In genomic region chr15:94379425-94379824, GRCm38 (mm10) we compare ENCODE assay signal across 10 mouse cellular contexts.
DNase-seq lines count a peak whose midpoint lies in the region; ATAC-seq and TF ChIP-seq lines count a peak whose summit lies in the region.
"Had no signal": no experiment of that assay in that cellular context is flagged by ENCODE, and none has a peak within 500 bp of the region (broad histone marks: within the 10 kb centered on the region; RNA-seq: fewer than 3 reads in every experiment).

No protein-coding gene starts in this region.

- H3K4me3 ChIP-seq in heart, postnatal 0 days (ENCODE audit: low read depth, low read length): no peak overlapping the region
- H3K4me3 ChIP-seq in lung, embryonic 14.5 days (ENCODE audit: low read depth, low read length): no peak overlapping the region
- H3K4me3 ChIP-seq in forebrain, embryonic 11.5 days (ENCODE audit: low read depth, low read length): no peak overlapping the region

- ATAC-seq in heart, postnatal 0 days (ENCODE audit: insufficient read depth, low read depth): no peak
- ATAC-seq in lung, embryonic 14.5 days (ENCODE audit: insufficient read depth): no peak
- no peak for ATAC-seq in forebrain, embryonic 11.5 days (replicated peaks; ENCODE audit: low FRiP score)
- ATAC-seq: forebrain, embryonic 14.5 days had no signal

- 89% methylated on average over 6 of the region's 9 CpGs for WGBS in heart, postnatal 0 days
- WGBS in lung, embryonic 14.5 days: 95% methylated on average over 6 of the region's 9 CpGs
- WGBS in forebrain, embryonic 11.5 days: 95% methylated on average over 7 of the region's 9 CpGs

- H3K4me1 ChIP-seq in heart, postnatal 0 days (ENCODE audit: control insufficient read depth, insufficient read depth): no peaks in the 10 kb centered on the region
- no peaks in the 10 kb centered on the region for H3K4me1 ChIP-seq in lung, embryonic 14.5 days (ENCODE audit: insufficient read depth)
- no peaks in the 10 kb centered on the region for H3K4me1 ChIP-seq in forebrain, embryonic 11.5 days (replicated peaks; ENCODE audit: control insufficient read depth, insufficient read depth, low read length)

- H3K9ac ChIP-seq in heart, postnatal 0 days (replicated peaks; ENCODE audit: low read depth, low read length): no peak overlapping the region
- no peak overlapping the region for H3K9ac ChIP-seq in lung, embryonic 14.5 days
- H3K9ac ChIP-seq in forebrain, embryonic 11.5 days (ENCODE audit: low read length): no peak overlapping the region

- TF ChIP-seq EP300 in heart, postnatal 0 days (IDR thresholded peaks at IDR 0.05; ENCODE audit: low read depth): no peak

- H3K36me3 ChIP-seq in heart, postnatal 0 days (replicated peaks; ENCODE audit: control insufficient read depth, insufficient read depth, low read length): no peaks in the 10 kb centered on the region
- no peaks in the 10 kb centered on the region for H3K36me3 ChIP-seq in lung, embryonic 14.5 days (ENCODE audit: insufficient read depth)
- H3K36me3 ChIP-seq in forebrain, embryonic 11.5 days (ENCODE audit: control insufficient read depth, insufficient read depth, low read length): no peaks in the 10 kb centered on the region

- no peak overlapping the region for H3K27ac ChIP-seq in heart, postnatal 0 days (ENCODE audit: low read depth)
- H3K27ac ChIP-seq in lung, embryonic 14.5 days (ENCODE audit: low read depth): no peak overlapping the region
- no peak overlapping the region for H3K27ac ChIP-seq in forebrain, embryonic 11.5 days (ENCODE audit: low read depth, low read length)

- no peaks in the 10 kb centered on the region for H3K27me3 ChIP-seq in heart, postnatal 0 days (ENCODE audit: control insufficient read depth, insufficient read depth, low read length)
- H3K27me3 ChIP-seq in lung, embryonic 14.5 days (ENCODE audit: insufficient read depth, low read length): no peaks in the 10 kb centered on the region
- H3K27me3 ChIP-seq in forebrain, embryonic 11.5 days (ENCODE audit: control insufficient read depth, insufficient read depth, low read length): no peaks in the 10 kb centered on the region

- no peak for DNase-seq in heart, postnatal 0 days (ENCODE audit: low spot score)
- no peak for DNase-seq in heart, adult 9 months (ENCODE audit: low spot score in 2 of 2)
- no peak for DNase-seq in lung, embryonic 14.5 days
- DNase-seq in lung, adult 18-20 months: no peak
- peak; percentile 37 for DNase-seq in adrenal gland, postnatal 14 days
- peak; percentile 37 for DNase-seq in thymus, postnatal 14 days
- no peak for DNase-seq in forebrain, embryonic 11.5 days (ENCODE audit: low spot score)
- DNase-seq in frontal cortex, postnatal 25 days (ENCODE audit: low spot score in 2 of 2): no peak

- peak; percentile 10; the same call in 1 of the 2 replicates for TF ChIP-seq CTCF in heart, postnatal 0 days (IDR thresholded peaks at IDR 0.05; ENCODE audit: low read depth)
- peak; percentile 35 for TF ChIP-seq CTCF in lung, embryonic 14.5 days (IDR thresholded peaks at IDR 0.05; ENCODE audit: low read depth)

- no peak overlapping the region for H3K4me2 ChIP-seq in heart, postnatal 0 days (ENCODE audit: low read depth, low read length)
- no peak overlapping the region for H3K4me2 ChIP-seq in lung, embryonic 14.5 days
- no peak overlapping the region for H3K4me2 ChIP-seq in forebrain, embryonic 11.5 days (ENCODE audit: low read depth, low read length, severe bottlenecking)
- H3K4me2 ChIP-seq: midbrain, embryonic 11.5 days had no signal

- H3K9me3 ChIP-seq in heart, postnatal 0 days (replicated peaks; ENCODE audit: control insufficient read depth, low read length): no peaks in the 10 kb centered on the region
- H3K9me3 ChIP-seq in lung, embryonic 14.5 days (ENCODE audit: low read depth, low read length): no peaks in the 10 kb centered on the region
- H3K9me3 ChIP-seq in forebrain, embryonic 11.5 days (ENCODE audit: control insufficient read depth, low read length): no peaks in the 10 kb centered on the region

Comparison
In these comparisons a context has a peak if more than half of its experiments do, and no peak if none do; other contexts are left out.
1. DNase-seq: peak in adrenal gland, postnatal 14 days (single experiment) and thymus, postnatal 14 days (single experiment); none in heart, postnatal 0 days (single experiment), heart, adult 9 months (0 of 2), lung, embryonic 14.5 days (single experiment), lung, adult 18-20 months (0 of 2), forebrain, embryonic 11.5 days (single experiment) and frontal cortex, postnatal 25 days (0 of 2).